Mouse (Mus musculus) forebrain, embryonic 11.5 days (tissue): ENCODE results near the gene Rnase13. TPM values are rescaled to one million over a fixed set of nuclear protein-coding genes. Genes with fewer than 3 reads are reported as not detected.
A peak's percentile ranks its signal among the peaks of the same experiment; 100 is the strongest.

Experiments used
- ATAC-seq: fragments of 200-750 bp; cut with Nextera tagmentation; replicated peaks from 2 replicates; pipeline ENCODE4 v1.8.0; 2017; ENCODE audit warnings: moderate TSS enrichment; ENCODE audit not compliant: low FRiP score
- DNase-seq: peaks from one replicate; pipeline ENCODE4 v3.0.0-alpha.2; 2017; ENCODE audit warnings: low spot score
- H3K27ac ChIP-seq: fragments of 300-500 bp; sonication (generic); 2 replicates; pipeline ENCODE4 v1.5.1; 2014; ENCODE audit warnings: low read depth, low read length
- H3K27me3 ChIP-seq: fragments of 300-500 bp; sonication (generic); 2 replicates; pipeline ENCODE4 v1.6.1; 2014; ENCODE audit warnings: mild to moderate bottlenecking, low read length, mixed read lengths; ENCODE audit not compliant: control insufficient read depth, insufficient read depth
- H3K36me3 ChIP-seq: fragments of 300-500 bp; sonication (generic); 2 replicates; pipeline ENCODE4 v1.6.1; 2014; ENCODE audit warnings: mild to moderate bottlenecking, low read length, moderate library complexity, mixed read lengths; ENCODE audit not compliant: control insufficient read depth, insufficient read depth
- H3K4me1 ChIP-seq: fragments of 300-500 bp; sonication (generic); replicated peaks from 2 replicates; pipeline ENCODE4 v1.6.1; 2014; ENCODE audit warnings: low read length, mixed read lengths; ENCODE audit not compliant: control insufficient read depth, insufficient read depth
- H3K4me2 ChIP-seq: fragments of 300-500 bp; sonication (generic); 2 replicates; pipeline ENCODE4 v1.6.1; 2014; ENCODE audit warnings: low read depth, mild to moderate bottlenecking, low read length, moderate library complexity, mixed read lengths; ENCODE audit not compliant: severe bottlenecking
- H3K4me3 ChIP-seq: fragments of 300-500 bp; sonication (generic); 2 replicates; pipeline ENCODE4 v1.5.1; 2014; ENCODE audit warnings: low read depth, low read length
- H3K9ac ChIP-seq: fragments of 300-500 bp; sonication (generic); 2 replicates; pipeline ENCODE4 v1.6.1; 2014; ENCODE audit warnings: low read length
- H3K9me3 ChIP-seq: fragments of 300-500 bp; sonication (generic); 2 replicates; pipeline ENCODE4 v1.6.1; 2016; ENCODE audit warnings: low read length, mixed read lengths; ENCODE audit not compliant: control insufficient read depth
- WGBS: fragments of 180-500 bp; shearing (Covaris S2); extraction: QIAGEN DNeasy Blood & Tissue Kit; methylation state at CpG from one replicate; pipeline ENCODE4 v1.1.7; 2014; 5-methylcytosine and 5-hydroxymethylcytosine counted together
- polyA plus RNA-seq: library from polyadenylated mRNA; unstranded; fragments of >200 nt; fragmentation: Nextera tagmentation; extraction: Ambion mirVana; gene quantifications from 2 replicates; pipeline ENCODE4 v1.2.1, GENCODE M21; 2014

Gene Rnase13
- polyA plus RNA-seq, 1 experiment from 2014 or later = not detected

DNA sequence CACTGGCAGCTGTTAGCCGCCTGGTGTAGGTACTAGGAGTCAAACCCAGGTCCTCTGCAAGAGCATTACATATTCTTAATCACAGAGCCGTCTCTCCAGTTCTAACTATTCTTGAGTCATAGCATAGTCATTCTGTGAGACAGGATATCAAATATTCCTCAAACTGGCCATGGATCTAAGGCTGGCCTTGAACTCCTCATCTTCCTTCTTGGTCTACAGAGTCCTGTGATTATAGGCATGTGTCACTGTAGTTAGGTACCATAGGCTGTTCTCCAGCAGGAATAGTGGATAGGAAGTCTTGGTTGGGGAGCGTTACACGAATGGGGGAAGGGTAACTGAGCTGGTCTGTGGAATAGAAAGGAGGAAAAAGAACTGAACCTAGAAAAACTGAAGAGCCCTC is 6.0 kb downstream of the Rnase13 start:
- no peak overlapping the region for H3K4me2 ChIP-seq
- DNase-seq (no peak), ATAC-seq (no peak)
- H3K27ac ChIP-seq = no peak overlapping the region
- WGBS = 79% methylated on average over 4 of the region's 4 CpGs
- H3K27me3 ChIP-seq = peaks cover 3% of the 10 kb centered on the region
- no peak overlapping the region for H3K4me3 ChIP-seq
- no peaks in the 10 kb centered on the region for H3K9me3 ChIP-seq
- peaks cover 3% of the 10 kb centered on the region; the same call in 1 of the 2 replicates for H3K4me1 ChIP-seq
- no peak overlapping the region for H3K9ac ChIP-seq
- H3K36me3 ChIP-seq = no peaks in the 10 kb centered on the region

DNA sequence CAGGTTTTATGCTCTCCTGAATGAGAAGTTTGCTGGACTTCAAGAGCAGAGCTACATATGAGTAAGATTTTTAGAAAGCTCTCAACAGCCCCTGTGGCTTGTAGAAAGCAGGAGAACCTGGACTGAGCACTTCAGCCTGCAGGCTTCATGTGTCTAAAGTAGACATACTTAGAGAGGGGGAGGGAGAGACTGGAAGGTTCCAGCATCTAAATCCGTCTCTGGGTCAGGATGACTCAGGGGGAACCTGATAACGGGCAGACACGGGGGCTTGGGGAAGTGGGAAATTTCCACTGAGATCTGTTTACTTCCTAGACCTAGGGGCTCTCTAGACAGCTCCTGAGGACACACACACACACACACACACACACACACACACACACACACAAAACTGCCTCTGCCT is 7.5 kb downstream of the Rnase13 start:
- Histone ChIP-seq H3K27me3 (peaks cover 3% of the 10 kb centered on the region), H3K27ac (no peak overlapping the region), H3K9ac (no peak overlapping the region), H3K9me3 (no peaks in the 10 kb centered on the region), H3K36me3 (no peaks in the 10 kb centered on the region), H3K4me2 (no peak overlapping the region), H3K4me3 (no peak overlapping the region), H3K4me1 (peaks cover 3% of the 10 kb centered on the region; the same call in 1 of the 2 replicates)
- 46% methylated on average over 3 of the region's 3 CpGs for WGBS
- no peak for DNase-seq
- no peak for ATAC-seq

DNA sequence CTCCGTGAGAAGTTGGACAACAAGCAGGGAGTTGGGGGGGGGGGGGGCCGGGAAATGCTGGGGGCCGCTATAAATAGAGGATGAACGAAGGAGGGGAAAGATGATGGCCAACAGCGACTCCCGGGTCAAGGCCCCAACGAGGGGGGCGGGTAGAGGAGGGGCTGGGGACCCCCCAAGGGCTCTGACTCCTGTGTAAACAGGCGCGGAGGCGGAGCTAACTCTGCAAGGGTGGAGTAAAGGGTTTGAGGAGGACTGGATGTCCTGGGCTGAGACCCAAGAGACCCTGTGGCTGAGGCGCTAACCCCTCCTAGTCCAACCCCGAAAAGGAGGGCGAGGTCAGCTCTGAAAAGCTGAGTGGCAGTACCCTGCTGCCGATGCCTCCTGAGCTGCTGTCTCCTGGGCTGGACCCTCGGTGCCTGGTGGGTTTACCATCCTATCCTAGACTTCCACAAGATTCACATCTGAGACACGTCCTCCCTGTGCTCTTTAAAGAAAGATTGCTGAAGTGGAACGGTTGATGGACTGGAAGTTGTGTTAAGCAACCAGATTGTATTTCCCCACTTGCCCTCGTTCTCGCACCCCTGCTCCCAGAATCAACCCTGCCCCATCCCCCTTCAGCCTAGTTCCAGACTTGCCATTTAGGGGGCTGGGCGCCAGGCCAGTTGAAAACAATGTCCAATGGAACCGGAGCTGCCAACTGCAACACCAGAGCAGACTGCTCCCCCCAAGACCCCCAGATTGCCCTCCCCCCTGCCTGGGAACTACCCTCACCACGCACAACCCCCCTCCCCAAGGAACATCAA is 8.4 kb downstream of the Rnase13 start, which contains the start of gene Ndrg2:
Gene Ndrg2 (minus strand): TSS at position 199 of the 803 bp plus-strand sequence.
- 1% methylated on average over 23 of the region's 23 CpGs for WGBS
- peak within 1 kb of the TSS; percentile 49 for H3K4me3 ChIP-seq
- peak within 1 kb of the TSS; percentile 61 for H3K9ac ChIP-seq
- H3K27ac ChIP-seq = no peak within 1 kb of the TSS
- H3K4me1 ChIP-seq = peaks cover 3% of the 10 kb centered on the region; the same call in 1 of the 2 replicates
- ATAC-seq (peak; percentile 75), DNase-seq (peak; percentile 65)
- no peaks in the 10 kb centered on the region for H3K36me3 ChIP-seq
- no peaks in the 10 kb centered on the region for H3K9me3 ChIP-seq
- peak within 1 kb of the TSS; percentile 99 for H3K4me2 ChIP-seq
- H3K27me3 ChIP-seq = peaks cover 3% of the 10 kb centered on the region

DNA sequence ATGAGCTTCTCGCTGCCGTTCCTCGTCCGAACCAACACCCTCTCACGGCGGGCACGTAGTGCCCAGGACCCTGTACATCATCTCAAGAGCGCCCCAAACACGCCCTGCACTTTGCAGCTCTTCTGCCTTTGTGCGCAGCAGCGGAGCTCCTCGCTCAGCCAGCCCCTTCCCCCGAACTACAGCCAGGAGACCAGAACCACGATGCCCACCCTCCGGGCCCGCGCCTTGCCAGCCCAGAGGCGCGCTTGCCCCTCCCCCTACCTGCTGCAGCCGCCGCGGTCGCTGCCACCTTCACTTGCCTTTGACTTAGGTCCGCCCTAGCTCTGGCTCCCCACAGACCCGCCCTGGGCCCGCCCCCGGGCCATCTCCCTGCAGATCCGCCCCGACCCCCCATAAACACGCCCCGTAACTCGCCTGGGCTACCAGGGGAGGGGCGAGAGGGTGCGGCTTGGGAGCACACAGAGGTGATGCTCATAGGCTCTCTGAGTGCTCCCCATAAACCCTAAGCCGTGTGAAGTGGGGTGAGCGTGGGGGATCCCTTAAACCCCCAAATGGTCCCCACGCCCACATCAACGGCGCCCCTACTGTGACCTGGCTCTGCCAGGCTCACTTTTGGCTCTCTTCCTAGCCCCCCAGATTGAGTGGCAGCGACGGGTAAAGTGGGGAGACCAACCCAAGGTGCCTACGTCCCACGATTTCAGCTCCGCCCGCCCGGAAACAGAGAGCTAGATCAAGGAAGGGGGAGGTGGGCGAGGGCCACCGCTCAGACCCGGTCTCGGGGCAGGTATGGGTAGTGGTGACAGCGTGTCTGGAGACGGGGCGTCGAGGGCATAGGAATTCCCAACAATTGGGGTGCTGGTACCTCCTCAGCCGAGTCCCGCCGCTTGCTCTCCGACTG is 9.3 kb downstream of the Rnase13 start:
- DNase-seq (peak; percentile 73), ATAC-seq (peak; percentile 71)
- WGBS = under 1% methylated on average over 57 of the region's 58 CpGs
- Histone ChIP-seq H3K36me3 (no peaks in the 10 kb centered on the region), H3K27ac (no peak overlapping the region), H3K9ac (peak overlapping the region; percentile 61), H3K4me3 (peak overlapping the region; percentile 49), H3K27me3 (peaks cover 3% of the 10 kb centered on the region), H3K4me1 (peaks cover 3% of the 10 kb centered on the region; the same call in 1 of the 2 replicates), H3K4me2 (peak overlapping the region; percentile 99), H3K9me3 (no peaks in the 10 kb centered on the region)

DNA sequence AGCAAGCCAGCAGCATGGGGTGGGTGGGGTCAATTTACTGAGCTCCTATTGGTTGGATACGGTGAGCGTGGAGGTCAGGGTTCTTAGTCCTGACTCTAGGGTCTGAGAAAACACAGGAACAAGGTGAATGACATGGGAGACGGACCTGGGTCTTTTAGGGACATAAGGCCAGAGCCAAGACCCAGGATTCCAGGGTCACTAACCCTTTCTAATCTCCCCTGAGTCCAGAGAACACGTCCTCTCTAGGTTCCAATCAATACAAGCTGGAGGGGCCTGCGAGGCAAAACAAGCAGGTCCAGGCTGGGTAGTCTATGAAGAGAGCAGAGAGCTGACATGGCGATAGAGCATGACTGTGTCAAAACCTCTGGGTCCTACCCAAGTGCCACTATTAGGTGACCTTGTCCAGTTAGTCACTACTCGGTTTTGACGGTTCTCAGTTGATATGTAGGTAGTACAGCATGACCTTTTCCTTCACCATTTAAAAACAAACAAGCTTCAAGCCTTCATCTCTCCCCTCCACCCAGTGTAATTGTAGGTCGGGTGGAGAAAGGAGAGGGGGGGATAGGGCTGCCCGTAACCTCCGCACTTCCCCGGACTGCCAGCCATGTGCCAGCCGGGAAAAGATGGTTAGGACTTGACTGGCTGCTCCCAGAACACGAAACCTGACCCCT is 10.0 kb downstream of the Rnase13 start:
- WGBS = 7% methylated on average over 14 of the region's 14 CpGs
- Histone ChIP-seq H3K9me3 (no peaks in the 10 kb centered on the region), H3K9ac (peak overlapping the region; percentile 61), H3K27ac (no peak overlapping the region), H3K36me3 (no peaks in the 10 kb centered on the region), H3K27me3 (peaks cover 3% of the 10 kb centered on the region), H3K4me1 (peaks cover 3% of the 10 kb centered on the region; the same call in 1 of the 2 replicates), H3K4me2 (peak overlapping the region; percentile 99), H3K4me3 (peak overlapping the region; percentile 49)
- DNase-seq = no peak
- peak; percentile 22 for ATAC-seq

DNA sequence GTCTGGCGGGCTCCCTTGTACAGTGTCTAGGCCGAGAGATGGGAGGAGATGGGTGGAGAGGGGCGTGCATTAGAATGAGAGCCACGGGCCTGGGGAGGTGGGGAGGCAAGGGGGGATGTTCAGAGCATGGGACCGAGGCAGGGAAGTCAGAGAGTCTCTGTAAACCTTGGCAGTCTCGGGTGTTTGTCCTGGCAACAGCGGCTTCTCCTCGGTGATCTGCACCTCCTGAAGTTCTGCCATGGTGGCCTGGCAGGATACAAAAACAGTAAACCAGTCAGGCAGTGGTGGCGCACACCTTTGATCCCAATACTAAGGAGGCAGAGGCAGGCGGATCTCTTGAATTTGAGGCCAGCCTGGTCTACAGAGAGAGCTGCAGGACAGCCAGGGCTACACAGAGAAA is 11.3 kb downstream of the Rnase13 start:
- Histone ChIP-seq H3K27me3 (peaks cover 3% of the 10 kb centered on the region), H3K9me3 (no peaks in the 10 kb centered on the region), H3K4me1 (peaks cover 3% of the 10 kb centered on the region; the same call in 1 of the 2 replicates), H3K9ac (no peak overlapping the region), H3K4me3 (no peak overlapping the region), H3K36me3 (no peaks in the 10 kb centered on the region), H3K4me2 (no peak overlapping the region), H3K27ac (no peak overlapping the region)
- DNase-seq (no peak), ATAC-seq (no peak)
- WGBS = 91% methylated on average over 10 of the region's 10 CpGs

DNA sequence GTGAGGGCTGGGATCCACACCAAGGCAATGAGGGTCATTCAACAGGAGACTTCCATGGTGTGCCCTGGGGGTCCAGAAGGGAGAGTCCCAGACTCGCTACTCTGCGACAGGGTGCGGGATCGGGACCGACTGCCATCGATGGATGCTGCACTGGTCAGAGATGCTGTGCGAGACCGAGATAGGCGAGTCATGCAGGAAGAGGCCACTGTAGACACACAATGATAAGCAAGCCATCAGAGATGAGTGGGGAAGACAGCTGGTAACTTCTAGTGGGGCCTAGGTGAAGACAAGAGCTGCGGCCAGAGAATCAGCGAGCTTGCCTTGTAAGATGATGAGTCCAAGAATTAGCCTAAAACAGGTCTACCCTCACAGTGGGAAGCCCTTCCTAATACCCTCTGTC is 16.5 kb downstream of the Rnase13 start:
- no peaks in the 10 kb centered on the region for H3K4me1 ChIP-seq
- H3K27ac ChIP-seq = no peak overlapping the region
- no peak for ATAC-seq
- no peak overlapping the region for H3K4me2 ChIP-seq
- DNase-seq = no peak
- H3K9me3 ChIP-seq = no peaks in the 10 kb centered on the region
- no peak overlapping the region for H3K4me3 ChIP-seq
- 95% methylated on average over 11 of the region's 11 CpGs for WGBS
- no peak overlapping the region for H3K9ac ChIP-seq
- H3K27me3 ChIP-seq = no peaks in the 10 kb centered on the region
- no peaks in the 10 kb centered on the region for H3K36me3 ChIP-seq

DNA sequence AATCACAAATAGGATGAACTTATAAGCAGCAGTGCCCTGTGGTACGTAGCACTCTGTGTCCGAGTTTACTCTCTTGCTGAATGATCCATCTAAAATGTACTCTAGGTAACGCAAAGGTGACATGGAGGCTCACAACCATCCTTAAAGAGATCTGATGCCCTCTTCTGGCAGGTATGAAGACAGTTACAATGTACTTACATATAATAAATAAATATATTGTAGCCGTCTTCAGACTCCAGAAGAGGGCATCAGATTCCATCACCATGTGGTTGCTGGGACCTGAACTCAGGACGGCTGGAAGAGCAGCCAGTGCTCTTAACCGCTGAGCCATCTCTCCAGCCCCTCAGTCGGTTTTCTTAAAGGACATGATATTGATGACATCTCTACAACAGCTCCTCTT is 17.9 kb downstream of the Rnase13 start:
- WGBS = 76% methylated on average over 7 of the region's 7 CpGs
- DNase-seq = no peak
- ATAC-seq = no peak

More for the DNA sequence above, 17.9 kb downstream of the Rnase13 start:
- no peaks in the 10 kb centered on the region for H3K36me3 ChIP-seq
- no peaks in the 10 kb centered on the region for H3K9me3 ChIP-seq
- no peaks in the 10 kb centered on the region for H3K27me3 ChIP-seq
- H3K4me1 ChIP-seq = no peaks in the 10 kb centered on the region
- H3K9ac ChIP-seq = no peak overlapping the region
- no peak overlapping the region for H3K4me2 ChIP-seq
- H3K27ac ChIP-seq = no peak overlapping the region
- H3K4me3 ChIP-seq = no peak overlapping the region
